Mouse (Mus musculus): Measurements from ENCODE around the gene Tbc1d5.
"Not testable (repeated sequence)": the region's sequence is repeated elsewhere in the genome, so short reads cannot be mapped to it uniquely, and the experiment has no call there.

Gene Tbc1d5

DNA sequence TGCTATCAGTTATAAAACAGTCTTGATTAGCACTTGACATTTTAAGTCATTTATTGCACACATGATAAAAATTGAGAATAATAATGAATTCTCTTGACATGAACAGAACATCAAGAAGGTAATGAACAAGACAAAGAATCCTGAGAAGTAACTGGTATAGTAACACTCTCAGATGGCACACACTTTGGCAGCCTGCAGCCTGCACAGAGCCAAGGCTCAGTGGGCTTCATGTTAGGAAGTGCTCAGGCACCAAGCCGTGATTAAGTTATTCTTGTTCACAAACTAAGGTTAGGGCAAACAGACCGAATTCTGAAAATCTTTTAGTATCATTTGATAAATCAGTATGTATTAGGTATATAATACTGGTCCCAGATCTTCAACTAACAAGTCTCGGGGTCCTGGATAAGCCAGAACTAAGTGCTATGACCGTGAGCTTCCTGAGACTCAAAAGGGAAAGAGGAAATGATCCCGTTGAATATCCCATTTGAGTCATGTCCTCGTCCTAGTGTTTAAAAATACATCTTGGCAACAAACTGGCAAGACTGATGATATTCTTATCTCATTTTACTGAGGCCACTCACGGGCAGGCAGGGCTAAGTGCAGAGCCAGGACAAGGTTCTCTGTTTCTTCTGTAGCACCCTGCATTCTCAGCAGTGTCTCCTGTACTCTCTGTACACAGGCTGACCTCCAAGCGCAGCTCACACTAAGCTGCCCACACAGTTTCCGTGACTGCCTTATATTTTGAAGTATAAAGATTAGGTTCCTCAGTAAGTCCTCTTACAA, 425.6 kb downstream of the Tbc1d5 start:
- no peak for DNase-seq (ENCODE audit: extremely low read depth, low read depth, low spot score)

DNA sequence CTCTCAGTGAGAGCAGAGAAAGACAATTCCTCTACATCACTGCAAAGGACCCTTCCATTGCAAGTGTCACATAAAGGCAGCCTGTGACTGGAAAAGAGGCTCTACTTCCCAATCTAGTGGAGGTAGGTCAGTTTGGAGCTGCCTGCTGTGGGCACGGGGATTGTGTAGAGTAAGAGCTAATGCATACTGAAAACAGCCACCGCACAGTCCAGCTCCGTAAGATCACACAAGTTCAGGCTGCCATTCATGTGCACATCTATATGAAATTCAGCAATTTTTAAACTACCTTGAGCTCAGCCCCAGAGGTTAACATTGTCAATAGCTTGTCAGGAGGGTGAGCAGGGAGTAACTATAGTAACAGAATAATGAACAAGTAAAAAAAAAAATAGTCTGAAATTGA, 426.4 kb downstream of the Tbc1d5 start:
- no peak for DNase-seq (ENCODE audit: extremely low read depth, low read depth, low spot score)

DNA sequence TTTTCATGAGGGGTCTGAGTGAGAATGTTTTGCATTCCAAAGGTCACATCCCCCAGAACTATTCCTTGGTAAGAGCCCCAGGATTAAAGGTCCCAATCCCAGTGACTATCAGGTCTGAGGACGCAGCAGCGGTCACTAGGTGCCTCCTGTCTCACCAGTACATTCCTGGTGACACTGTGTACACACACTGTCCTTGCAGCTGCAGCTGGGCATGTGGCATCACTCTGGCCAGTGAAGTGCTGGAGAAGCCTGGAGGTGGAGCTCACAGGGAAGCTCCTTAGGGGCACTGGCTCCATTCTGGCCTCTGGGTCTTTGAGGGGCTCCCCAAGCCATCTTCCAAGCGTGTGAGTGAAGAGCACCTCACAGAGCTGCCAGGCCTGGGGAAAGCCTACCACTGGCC, 427.2 kb downstream of the Tbc1d5 start:
- no peak for DNase-seq (ENCODE audit: extremely low read depth, low read depth, low spot score)

DNA sequence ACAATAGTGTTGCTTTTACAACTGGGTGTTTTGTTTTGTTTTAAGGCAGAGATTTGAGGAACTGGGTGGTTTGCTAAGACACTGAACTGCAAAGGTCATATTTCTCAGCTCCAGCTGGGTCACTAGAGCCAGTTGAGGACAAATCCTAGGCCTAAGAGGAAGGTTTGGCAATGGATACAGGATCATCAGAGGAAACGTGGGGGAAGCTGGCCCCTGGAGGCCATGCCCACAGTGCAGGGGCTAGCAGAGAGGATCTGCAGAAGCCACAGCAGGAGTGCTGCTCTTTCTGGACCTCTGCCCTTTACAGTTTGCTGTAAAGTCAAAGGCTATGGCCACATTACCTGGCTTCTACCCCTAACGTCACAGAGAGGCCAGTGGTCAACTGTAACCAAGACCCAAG, 428.3 kb downstream of the Tbc1d5 start:
- DNase-seq (ENCODE audit: extremely low read depth, low read depth, low spot score) = no peak

DNA sequence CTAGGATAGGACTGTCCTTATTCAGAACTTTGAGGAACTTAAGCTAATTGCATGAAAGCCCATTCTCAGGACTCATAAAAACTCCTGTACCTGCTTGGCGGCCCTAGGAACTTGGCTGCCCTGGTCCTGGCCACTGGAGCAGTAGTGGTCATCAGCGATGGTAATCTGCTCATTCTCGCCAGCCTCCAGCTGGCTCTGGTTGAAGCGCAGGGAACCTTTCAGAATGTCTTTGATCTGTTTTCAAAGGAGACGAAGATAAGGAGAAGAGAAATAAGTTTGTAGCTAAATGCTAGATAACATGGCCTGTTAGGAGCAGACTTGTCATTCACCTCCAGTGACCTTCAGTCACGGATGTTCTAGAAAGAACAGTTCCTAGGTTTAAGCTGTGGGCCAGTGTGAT, 437.8 kb downstream of the Tbc1d5 start:
- DNase-seq (ENCODE audit: extremely low read depth, low read depth, low spot score) = no peak

DNA sequence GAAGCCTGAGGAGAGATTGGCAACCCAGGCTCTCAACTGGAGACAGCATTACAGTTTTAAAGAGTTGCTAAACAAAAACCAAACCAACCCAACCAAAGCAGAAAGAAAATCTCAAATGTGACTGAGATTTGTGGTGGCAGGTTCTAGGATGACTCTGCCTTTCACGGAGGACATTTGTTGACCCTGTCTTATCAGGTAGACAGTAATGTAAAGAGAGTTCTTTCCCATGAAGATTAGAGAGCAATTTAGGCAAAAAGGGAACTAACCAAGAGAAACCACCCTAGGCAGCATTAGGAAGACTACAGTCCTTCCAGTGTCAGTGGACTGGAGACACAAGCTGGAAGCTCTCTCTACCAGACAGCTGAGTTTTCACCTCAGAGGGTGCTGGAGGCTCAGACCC, 438.3 kb downstream of the Tbc1d5 start:
- DNase-seq (ENCODE audit: extremely low read depth, low read depth, low spot score) = no peak

DNA sequence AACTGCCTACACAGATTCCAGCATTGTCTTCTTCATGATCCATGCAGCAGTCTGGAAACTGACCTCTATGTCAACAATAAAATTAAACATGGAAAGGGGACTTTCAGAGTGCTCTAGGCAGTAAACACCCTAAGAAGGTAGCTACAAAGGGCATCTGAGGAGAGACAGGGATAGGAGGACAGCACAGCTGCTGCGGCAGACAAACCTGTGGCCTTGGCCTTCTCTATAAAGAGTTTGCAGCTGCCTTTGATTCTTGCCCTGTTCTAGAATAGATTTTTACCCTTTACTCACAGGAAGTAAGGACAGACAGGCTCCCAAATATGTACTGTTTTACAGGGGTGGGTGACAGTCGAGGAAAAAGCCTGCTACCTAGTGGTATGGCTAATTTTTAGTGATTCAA, 440.7 kb downstream of the Tbc1d5 start:
- no peak for DNase-seq (ENCODE audit: extremely low read depth, low read depth, low spot score)

DNA sequence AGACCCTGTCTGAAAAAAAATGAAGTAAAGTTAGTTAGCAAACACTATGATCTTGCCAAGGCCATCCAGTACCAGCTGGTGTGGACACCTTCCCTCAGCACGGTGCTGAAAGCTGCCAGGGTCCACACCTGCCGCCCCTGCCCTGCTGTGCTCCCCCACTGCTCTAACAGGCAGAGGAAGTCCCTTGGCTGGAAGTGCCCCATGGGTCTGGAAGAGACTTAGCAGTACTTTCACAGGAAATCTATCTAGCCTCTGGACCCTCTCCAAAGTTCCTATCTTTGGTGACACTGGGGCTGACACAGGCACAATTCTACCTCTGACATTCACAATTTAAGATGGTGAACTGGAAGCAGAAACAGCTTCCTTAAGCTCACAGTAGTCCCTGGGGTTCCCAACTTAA, 442.1 kb downstream of the Tbc1d5 start:
- DNase-seq (ENCODE audit: extremely low read depth, low read depth, low spot score) = no peak

DNA sequence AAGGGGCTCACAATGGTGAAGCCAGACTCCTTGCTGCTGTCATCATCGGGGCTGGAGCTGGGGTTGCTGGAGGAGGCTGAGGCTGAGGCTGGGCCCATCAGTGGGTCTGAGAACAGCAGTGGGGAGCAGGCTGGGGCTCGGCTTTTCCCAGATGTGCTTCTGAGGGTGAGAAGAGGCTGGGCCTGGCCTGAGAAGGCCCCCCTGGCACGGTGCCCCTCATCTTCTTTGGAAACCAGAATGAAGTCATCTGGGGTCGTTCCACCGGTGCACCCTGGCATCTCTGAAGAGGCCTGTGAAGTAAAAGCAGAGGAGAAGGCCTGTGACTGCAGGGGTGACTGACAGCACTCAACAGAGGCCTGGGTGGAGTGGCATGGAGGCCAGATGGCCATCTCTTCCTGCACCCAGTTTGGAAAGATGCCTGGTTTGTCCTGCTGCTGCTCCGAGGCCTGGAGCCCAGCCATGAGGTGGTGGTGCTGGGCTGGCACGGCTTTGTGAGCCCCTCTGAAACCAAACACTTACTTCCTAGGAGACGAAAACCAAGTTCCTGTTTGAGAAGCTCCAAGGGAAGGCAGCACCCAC, 443.1 kb downstream of the Tbc1d5 start:
- DNase-seq (ENCODE audit: extremely low read depth, low read depth, low spot score) = no peak

DNA sequence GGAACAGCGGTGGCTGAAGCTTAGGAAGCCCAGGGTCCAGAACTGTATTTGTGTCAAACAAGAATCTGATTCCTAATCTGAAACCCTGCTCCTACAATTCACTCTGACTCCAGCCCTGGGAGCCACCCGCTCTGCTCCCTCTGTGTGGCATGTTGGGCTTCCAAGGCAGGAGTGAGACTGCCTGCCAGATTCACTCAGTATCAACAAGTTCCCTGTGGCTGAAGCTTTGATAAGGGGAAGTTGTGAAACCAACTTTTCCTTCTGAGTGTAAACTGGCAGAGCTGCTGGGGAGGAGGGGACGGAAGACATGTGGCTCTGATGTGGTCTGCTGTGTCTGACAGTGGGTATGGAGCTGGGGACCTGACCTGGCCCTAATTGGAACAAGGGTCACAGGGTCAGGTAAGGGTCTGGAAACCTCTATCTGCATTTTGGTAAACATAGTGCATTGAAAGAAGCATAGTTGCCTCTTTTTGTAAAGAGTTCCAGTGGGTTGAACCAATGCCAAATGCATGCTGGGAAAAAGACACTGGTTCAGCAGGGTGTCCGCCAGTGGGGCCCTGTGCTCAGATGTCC, 443.7 kb downstream of the Tbc1d5 start:
- DNase-seq (ENCODE audit: extremely low read depth, low read depth, low spot score) = no peak

DNA sequence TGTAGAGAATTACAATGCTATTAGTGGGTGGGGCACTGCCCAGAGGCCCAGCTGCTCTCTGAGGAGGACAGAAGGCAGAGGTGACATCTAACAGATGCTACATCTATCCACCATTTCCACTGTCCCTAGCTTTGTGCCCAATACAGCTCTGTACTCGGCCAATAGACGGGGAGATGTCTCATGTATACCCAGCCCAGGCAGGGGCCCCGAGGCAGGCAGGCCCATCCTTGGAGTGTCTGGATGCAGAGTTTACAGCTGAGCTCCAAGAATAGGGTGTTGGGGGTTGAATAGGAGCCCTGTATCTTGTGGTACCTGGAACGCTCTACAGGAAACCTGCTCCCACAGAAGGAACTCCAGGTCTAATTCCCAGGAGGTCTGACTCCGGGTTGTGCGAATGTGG, 444.4 kb downstream of the Tbc1d5 start:
- no peak for DNase-seq (ENCODE audit: extremely low read depth, low read depth, low spot score)

DNA sequence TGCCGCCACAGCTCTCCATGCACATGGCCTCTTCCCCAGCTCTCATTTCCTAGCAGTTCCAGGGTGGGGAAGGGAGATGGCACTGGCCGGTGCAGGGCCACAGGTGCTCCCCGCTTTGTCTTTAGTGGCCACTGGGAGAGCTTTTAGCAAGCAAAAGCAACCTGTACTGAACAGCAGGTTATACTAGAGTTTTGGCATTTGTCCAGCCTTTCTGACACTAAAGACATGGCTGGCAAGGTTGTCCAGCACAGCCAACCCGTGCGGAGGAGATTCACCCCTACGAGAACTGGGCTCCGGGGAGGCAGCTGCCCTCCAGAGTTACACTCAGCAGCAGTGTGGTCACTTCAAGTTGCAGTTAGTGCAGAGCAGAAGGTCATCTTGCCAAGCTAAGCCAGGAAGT, 445.8 kb downstream of the Tbc1d5 start:
- DNase-seq (ENCODE audit: extremely low read depth, low read depth, low spot score) = no peak

DNA sequence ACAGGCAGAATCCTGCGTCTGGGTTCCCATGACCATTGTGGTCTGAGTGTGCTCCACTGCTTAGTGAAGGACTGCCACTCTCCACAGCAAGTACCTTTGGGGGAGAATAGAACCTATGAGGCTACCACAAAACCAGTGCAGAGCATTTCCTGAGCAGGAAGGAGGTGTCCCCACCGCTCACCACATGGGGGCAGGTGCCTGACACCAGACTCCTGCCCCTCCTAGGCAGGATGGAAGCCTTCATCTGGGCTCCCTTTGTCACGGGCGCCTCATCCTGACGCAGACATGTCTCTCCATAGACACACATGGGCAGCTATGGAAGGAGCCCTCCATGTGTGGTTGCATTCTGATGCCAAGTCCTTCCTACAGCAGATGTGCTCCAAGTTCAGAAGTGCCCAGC, 447.3 kb downstream of the Tbc1d5 start:
- DNase-seq (ENCODE audit: extremely low read depth, low read depth, low spot score) = no peak

DNA sequence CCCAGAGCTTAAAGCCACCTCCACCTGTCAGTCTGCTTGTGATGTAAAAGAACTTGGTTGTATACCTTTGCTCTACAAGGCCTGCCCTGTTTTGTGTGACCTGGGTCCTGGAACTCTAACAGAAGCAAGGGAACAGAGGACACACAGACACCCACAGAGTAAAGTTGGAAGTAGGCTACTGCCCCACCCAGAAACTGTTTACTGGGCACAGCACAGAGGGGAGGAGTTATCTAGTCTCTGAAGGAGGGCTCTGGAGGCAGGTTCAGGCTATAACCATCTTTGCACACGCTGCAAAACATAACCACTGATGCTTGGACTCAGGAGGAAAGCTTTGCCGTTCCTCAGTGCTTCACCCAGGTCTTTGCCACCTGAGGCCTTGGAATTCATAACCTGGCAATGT, 448.3 kb downstream of the Tbc1d5 start:
- no peak for DNase-seq (ENCODE audit: extremely low read depth, low read depth, low spot score)

DNA sequence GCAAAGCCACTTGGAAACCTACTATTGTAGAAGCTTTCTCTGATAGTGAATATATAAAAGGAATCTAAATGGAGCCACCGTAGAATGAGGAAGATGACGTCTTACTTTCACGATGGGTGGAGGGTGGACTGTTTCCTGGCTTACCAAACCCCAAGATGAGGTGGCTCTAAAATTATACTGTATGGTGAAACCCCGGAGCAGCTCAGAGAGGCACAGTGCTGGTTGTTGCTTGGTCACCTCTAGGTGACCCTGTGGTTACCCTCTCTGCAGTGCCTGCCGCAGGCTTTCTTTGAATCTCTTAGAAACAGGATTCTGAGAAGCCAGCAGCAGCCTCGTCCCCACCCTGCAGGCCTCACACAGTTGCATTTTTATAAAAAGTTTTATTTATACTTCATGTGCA, 449.6 kb downstream of the Tbc1d5 start:
- DNase-seq (ENCODE audit: extremely low read depth, low read depth, low spot score) = no peak

DNA sequence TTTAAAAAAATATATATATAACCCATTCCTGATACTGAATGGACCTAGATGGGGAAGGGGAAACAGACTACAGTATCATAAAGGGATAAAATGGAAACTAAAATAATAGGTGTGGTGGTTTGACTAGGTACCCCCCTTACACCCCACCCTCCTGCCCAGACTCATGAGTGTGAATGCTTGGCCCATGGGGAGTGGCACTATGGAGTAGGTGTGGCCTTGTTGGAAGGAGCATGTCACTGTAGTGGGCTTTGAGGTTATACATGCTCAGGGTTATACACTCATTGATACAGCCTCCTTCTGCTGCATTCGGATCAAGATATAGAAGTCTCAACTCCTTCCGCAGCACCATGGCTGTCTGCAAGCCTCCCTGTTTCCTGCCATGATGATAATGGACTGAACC, 450.1 kb downstream of the Tbc1d5 start:
- no peak for DNase-seq (ENCODE audit: extremely low read depth, low read depth, low spot score)

DNA sequence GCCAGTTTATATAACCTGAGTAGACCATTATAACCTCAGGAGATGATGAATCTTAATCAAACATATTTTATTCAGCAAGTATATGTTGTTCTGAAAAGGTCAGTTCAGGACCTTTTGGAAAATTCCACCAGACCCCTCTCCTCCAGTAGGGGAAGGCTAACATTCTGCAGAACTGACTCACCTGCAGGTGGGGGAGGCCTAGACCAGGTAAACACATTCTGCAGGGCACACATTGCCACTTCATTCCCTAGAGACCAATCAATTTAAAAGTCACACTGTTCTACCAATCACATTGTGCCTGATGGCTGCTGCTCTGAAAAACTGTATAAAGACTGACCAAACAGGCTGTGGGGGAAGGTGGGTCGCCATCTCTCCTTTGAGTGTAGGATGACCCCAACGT, 452.9 kb downstream of the Tbc1d5 start:
- no peak for DNase-seq (ENCODE audit: extremely low read depth, low read depth, low spot score)

DNA sequence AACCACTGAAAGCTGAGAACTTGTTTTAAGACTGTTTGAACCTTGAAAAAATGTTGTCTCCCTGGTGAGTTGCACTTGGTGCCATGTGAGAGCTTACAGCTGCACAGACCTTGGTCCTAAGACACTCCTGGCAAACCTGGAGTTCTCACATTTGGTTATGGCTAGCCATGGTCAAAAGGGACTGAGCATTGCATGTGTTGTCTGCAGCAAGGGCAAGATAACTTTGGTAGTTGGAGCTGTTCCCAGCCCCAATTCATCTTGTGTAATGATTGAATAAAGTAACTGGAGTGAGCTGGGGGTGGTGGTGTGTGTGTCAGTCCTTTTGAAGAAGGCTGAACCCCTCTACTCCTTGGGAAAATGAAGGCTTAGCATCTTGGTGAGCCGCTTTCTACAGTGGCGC, 454.8 kb downstream of the Tbc1d5 start:
- DNase-seq (ENCODE audit: extremely low read depth, low read depth, low spot score) = no peak

DNA sequence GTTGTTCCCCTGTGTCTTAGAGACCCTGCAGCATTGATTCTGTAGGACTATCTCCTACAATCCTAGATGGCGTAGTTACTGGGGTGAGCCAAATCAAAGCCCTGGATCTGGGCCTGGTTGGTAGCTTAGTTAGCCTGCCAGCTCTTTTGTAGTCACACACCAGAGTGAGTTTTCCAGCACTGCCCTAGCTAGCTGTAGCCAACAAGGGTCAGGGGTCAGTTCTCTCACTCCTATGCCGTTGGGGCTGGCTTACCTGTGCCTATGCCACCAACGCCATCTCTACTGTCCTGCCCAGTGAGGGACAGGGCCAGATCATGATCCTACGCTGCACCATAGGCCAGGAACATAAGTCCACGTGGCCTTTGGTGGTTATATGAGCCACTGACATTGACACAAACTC, 461.6 kb downstream of the Tbc1d5 start:
- DNase-seq (ENCODE audit: extremely low read depth, low read depth, low spot score) = no peak

DNA sequence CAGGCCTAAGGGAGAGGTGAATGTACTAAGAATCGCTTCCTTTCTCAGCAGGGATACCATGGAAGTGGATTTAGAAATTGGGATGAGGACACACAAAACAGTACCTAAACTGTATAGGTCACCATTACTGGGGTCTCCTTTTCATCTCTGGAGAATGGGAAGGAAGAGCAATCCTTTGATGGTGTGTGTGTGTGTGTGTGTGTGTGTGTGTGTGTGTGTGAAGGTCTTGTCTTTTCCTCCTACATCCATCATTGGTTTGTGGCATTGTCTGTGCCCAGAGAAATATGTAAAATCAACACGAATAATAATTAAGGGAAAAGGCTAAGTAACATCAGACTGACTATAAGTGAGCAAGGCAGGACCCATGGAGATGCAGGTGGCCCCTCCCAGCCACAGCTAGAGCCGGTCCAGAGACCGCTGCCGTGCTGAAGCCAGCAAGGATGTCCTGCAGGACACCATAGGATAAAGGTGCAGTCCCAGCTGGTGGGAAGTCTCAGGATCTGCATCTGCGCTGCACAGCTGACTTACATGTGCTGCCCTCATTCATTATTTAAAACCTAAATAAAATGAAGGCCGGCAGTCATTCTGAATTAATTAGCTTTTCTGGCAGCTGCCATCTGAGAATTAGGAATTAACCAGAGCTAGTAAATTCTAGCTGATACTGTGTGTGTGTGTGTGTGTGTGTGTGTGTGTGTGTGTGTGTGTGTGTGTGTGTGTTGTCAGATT, 468.5 kb downstream of the Tbc1d5 start:
- DNase-seq (ENCODE audit: extremely low read depth, low read depth, low spot score) = no peak

DNA sequence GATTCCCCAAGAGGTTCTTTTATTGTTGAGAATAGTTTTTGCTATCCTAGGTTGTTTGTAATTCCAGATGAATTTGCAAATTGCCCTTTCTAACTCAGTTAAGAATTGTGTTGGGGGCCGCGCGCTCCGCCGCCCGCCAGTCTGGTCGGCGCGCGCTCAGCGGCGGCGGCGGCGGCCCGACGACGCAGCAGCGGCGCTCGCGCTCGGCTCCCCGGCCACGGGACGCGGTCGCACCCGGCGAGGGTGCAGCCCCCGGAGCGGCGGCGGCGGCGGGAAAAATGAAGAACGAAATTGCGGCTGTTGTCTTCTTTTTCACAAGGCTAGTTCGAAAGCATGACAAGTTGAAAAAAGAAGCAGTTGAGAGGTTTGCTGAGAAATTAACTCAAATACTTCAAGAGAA, 480.7 kb downstream of the Tbc1d5 start:
- DNase-seq (ENCODE audit: extremely low read depth, low read depth, low spot score) = not testable (repeated sequence)

DNA sequence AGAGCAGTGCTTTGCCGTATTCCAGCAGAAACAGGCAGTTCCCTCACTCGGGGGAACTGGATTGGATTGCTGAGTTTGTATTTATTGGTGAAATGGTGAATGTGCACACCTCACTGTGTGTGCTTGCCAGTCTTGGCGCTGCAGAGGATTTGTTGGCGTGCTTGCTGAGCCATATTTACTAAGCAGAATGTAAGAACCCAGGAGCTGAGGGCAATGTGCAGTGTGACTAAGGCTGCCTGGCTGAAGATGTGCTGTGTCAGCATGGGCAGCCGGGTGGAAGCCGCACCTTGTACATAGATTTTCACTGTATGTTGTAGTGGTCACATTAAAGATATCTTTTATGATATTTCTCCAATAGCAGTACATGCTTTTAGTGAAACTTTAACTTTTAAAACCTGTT, 491.0 kb downstream of the Tbc1d5 start:
- DNase-seq (ENCODE audit: extremely low read depth, low read depth, low spot score) = no peak
